Mouse (Mus musculus): ENCODE results near the gene Prss30.
A peak's percentile ranks its signal among the peaks of the same experiment; 100 is the strongest.

Gene Prss30

DNA sequence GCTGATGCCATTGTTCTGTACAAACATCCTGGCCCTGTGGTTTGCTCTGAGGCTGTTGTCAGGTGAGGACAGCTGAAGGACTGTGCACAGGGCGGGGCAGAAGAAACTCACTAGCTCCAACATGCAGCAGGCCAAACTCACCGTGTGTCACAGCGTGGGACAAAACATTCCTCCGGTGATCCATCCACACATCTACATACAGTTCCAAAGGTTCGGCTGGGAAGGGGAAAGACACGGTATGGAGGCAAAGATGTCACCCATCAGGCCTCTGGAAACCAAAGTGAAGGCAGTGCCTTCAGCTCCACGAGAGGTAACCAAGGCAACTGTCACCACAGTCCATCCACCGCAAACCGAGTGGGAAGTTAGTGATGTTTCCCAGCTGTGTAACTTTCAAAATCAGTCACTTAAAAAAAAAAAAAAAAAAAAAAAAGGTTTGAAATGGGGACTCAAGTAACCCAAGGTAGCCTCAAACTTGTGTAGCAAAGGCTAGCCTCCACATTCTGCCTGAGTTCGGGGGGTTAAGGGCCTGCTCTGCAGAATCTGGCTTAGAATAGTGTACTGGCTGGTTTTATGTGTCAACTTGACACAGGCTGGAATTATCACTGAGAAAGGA, at the start of gene Prss30:
Prss30 (minus strand) TSS at position 270 of the 613 bp plus-strand sequence.
- TF ChIP-seq GATA4 (IDR thresholded peaks at IDR 0.05; ENCODE audit: insufficient replicate concordance, low read length) = no peak

GRCm38 (mm10) chr17:24029477-24029876, 49.1 kb upstream of the Prss30 start:
- no peak for TF ChIP-seq GATA4 (IDR thresholded peaks at IDR 0.05; ENCODE audit: insufficient replicate concordance, low read length)

- no peak for TF ChIP-seq GATA4 (IDR thresholded peaks at IDR 0.05; ENCODE audit: insufficient replicate concordance, low read length)
Measured at GRCm38 (mm10) chr17:24021375-24022199, 41.2 kb upstream of the Prss30 start.

DNA sequence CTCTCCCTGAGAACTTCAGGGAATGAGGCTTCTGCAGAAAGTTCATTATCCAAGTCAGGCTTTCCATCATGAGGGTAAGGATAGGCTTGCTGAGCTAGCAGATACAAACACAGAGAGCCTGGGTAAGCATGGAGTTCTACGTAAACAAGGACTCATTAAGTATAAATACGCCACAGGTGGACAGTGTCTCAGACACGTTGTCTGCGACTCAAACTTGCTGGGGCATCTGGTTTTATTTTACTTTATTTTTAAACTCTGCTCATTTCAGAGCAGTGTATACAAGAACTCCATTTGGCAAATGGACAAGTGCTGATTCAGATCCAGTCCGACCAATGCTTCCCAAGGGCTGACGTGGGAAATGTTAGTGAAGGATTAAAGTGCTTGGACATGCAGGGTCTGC, 40.3 kb upstream of the Prss30 start:
- no peak for TF ChIP-seq GATA4 (IDR thresholded peaks at IDR 0.05; ENCODE audit: insufficient replicate concordance, low read length)

DNA sequence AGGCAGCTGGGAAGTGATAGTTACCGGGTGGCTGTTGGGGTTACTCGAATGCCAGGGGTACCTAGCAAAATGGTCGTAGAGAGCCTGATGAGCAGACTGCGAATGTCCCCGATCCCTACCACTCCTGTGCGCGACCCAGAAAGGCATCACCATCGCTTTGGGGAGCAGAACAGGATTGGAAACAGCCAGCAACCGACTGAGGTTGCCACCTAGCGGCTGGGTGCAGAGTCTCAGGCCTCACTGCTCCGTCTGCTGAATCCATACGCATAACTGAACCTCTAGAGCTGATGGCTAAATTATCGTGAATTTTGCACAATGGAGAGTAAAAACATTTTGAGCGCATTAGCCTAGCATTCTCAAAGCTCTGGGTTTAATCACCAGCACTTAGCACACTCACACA, 35.4 kb upstream of the Prss30 start:
- TF ChIP-seq GATA4 (IDR thresholded peaks at IDR 0.05; ENCODE audit: insufficient replicate concordance, low read length) = no peak

- no peak for TF ChIP-seq GATA4 (IDR thresholded peaks at IDR 0.05; ENCODE audit: insufficient replicate concordance, low read length)
Measured at GRCm38 (mm10) chr17:24014433-24014965, 34.1 kb upstream of the Prss30 start.

DNA sequence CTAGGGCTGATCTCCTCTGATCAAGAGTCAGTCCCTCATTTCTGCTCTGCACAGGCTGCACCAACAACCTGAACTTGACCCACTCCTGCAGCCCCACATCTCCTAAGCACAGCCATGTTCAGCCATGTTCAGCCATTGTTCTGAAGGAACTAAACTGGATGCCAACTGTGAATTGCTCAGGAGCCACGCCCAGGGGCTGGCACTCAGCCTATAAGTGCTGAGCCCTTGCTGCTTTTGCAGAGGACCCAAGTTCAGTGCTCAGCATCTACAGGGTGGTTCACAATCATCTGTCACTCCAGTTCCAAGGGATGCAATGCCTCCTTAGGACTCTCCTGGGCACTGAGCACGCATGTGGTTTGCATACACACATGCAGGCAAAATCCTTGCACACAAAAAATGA, 32.6 kb upstream of the Prss30 start:
- TF ChIP-seq GATA4 (IDR thresholded peaks at IDR 0.05; ENCODE audit: insufficient replicate concordance, low read length) = no peak

- TF ChIP-seq GATA4 (IDR thresholded peaks at IDR 0.05; ENCODE audit: insufficient replicate concordance, low read length) = no peak
Measured at GRCm38 (mm10) chr17:24009617-24010016, 29.3 kb upstream of the Prss30 start.

DNA sequence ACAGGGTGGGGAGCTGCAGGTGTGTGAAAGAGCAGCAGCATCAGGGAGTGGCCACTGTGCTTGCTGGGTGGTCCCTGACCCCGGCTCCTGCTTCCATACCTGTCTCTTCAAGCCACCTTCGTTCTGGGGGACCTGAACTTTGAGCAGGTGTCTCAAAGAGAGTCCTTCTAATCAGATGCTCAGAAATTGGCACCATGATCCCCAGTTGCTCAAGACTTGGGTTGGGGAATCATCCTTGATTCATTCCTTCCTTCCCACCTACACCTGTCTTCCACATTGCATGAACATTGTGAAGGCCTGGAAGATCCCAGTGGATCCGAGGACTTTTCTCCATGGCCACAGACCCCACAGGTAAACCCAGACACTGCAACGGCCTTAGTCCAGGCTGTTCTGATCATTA, 27.7 kb upstream of the Prss30 start:
- no peak for TF ChIP-seq GATA4 (IDR thresholded peaks at IDR 0.05; ENCODE audit: insufficient replicate concordance, low read length)

- TF ChIP-seq GATA4 (IDR thresholded peaks at IDR 0.05; ENCODE audit: insufficient replicate concordance, low read length) = peak; percentile 65; the same call in 1 of the 2 replicates
Measured at GRCm38 (mm10) chr17:24007391-24007790, 27.0 kb upstream of the Prss30 start.

GRCm38 (mm10) chr17:24006930-24007329, 26.6 kb upstream of the Prss30 start:
- no peak for TF ChIP-seq GATA4 (IDR thresholded peaks at IDR 0.05; ENCODE audit: insufficient replicate concordance, low read length)

GRCm38 (mm10) chr17:24005049-24005448, 24.7 kb upstream of the Prss30 start:
- TF ChIP-seq GATA4 (IDR thresholded peaks at IDR 0.05; ENCODE audit: insufficient replicate concordance, low read length) = no peak

GRCm38 (mm10) chr17:24004071-24004665, 23.8 kb upstream of the Prss30 start:
- TF ChIP-seq GATA4 (IDR thresholded peaks at IDR 0.05; ENCODE audit: insufficient replicate concordance, low read length) = no peak

GRCm38 (mm10) chr17:24000404-24000803, 20.0 kb upstream of the Prss30 start:
- no peak for TF ChIP-seq GATA4 (IDR thresholded peaks at IDR 0.05; ENCODE audit: insufficient replicate concordance, low read length)

GRCm38 (mm10) chr17:23998383-23998782, 18.0 kb upstream of the Prss30 start:
- TF ChIP-seq GATA4 (IDR thresholded peaks at IDR 0.05; ENCODE audit: insufficient replicate concordance, low read length) = no peak

GRCm38 (mm10) chr17:23997901-23998300, 17.5 kb upstream of the Prss30 start, which contains the start of gene Prss22:
Prss22 (minus strand) TSS chr17:23998100.
- no peak for TF ChIP-seq GATA4 (IDR thresholded peaks at IDR 0.05; ENCODE audit: insufficient replicate concordance, low read length)
